ENCODE assay signal across 19 mouse cellular contexts in genomic region chr16:5263156-5263555, GRCm38 (mm10). TPM values are rescaled to one million over a fixed set of nuclear protein-coding genes. Genes with fewer than 3 reads are reported as not detected.
DNase-seq lines count a peak whose midpoint lies in the region; ATAC-seq and TF ChIP-seq lines count a peak whose summit lies in the region.
"Had no signal": no experiment of that assay in that cellular context is flagged by ENCODE, and none has a peak within 500 bp of the region (broad histone marks: within the 10 kb centered on the region; RNA-seq: fewer than 3 reads in every experiment).

No protein-coding gene starts in this region.

- H3K27me3 ChIP-seq in kidney, postnatal 0 days (ENCODE audit: insufficient read depth, low read length): no peaks in the 10 kb centered on the region
- no peaks in the 10 kb centered on the region for H3K27me3 ChIP-seq in kidney, embryonic 14.5 days (ENCODE audit: control insufficient read depth, insufficient read depth, low read length)
- H3K27me3 ChIP-seq in embryonic facial prominence, embryonic 12.5 days: no peaks in the 10 kb centered on the region
- H3K27me3 ChIP-seq in limb, embryonic 15.5 days: no peaks in the 10 kb centered on the region
- H3K27me3 ChIP-seq: forebrain, embryonic 13.5 days had no signal

- no peak overlapping the region for H3K4me3 ChIP-seq in kidney, postnatal 0 days (replicated peaks; ENCODE audit: low read depth, low read length)
- H3K4me3 ChIP-seq in kidney, embryonic 14.5 days (ENCODE audit: low read length): no peak overlapping the region
- no peak overlapping the region for H3K4me3 ChIP-seq in embryonic facial prominence, embryonic 12.5 days
- H3K4me3 ChIP-seq in limb, embryonic 15.5 days: no peak overlapping the region
- H3K4me3 ChIP-seq: forebrain, embryonic 13.5 days; gastrocnemius, adult 2 months; heart, adult 2 months had no signal

- no peaks in the 10 kb centered on the region for H3K36me3 ChIP-seq in kidney, postnatal 0 days (ENCODE audit: insufficient read depth, low read length)
- no peaks in the 10 kb centered on the region for H3K36me3 ChIP-seq in kidney, embryonic 14.5 days (ENCODE audit: control insufficient read depth, insufficient read depth, low read length)
- no peaks in the 10 kb centered on the region for H3K36me3 ChIP-seq in embryonic facial prominence, embryonic 12.5 days
- H3K36me3 ChIP-seq in limb, embryonic 15.5 days: no peaks in the 10 kb centered on the region

- 54% methylated on average over 8 of the region's 8 CpGs for WGBS in kidney, postnatal 0 days
- WGBS in kidney, embryonic 14.5 days: 62% methylated on average over 8 of the region's 8 CpGs
- 18% methylated on average over 8 of the region's 8 CpGs for WGBS in embryonic facial prominence, embryonic 12.5 days
- 30% methylated on average over 8 of the region's 8 CpGs for WGBS in limb, embryonic 15.5 days

- no peak overlapping the region for H3K9ac ChIP-seq in kidney, postnatal 0 days (ENCODE audit: low read depth, low read length)
- no peak overlapping the region for H3K9ac ChIP-seq in kidney, embryonic 14.5 days (ENCODE audit: low read depth, low read length)
- H3K9ac ChIP-seq in embryonic facial prominence, embryonic 12.5 days: no peak overlapping the region
- no peak overlapping the region for H3K9ac ChIP-seq in limb, embryonic 15.5 days
- H3K9ac ChIP-seq: forebrain, embryonic 13.5 days had no signal

- no peak overlapping the region for H3K4me2 ChIP-seq in kidney, postnatal 0 days (ENCODE audit: low read length)
- H3K4me2 ChIP-seq in kidney, embryonic 14.5 days (replicated peaks; ENCODE audit: low read depth, low read length): no peak overlapping the region
- H3K4me2 ChIP-seq in embryonic facial prominence, embryonic 12.5 days (replicated peaks): no peak overlapping the region
- no peak overlapping the region for H3K4me2 ChIP-seq in limb, embryonic 15.5 days
- H3K4me2 ChIP-seq: forebrain, embryonic 13.5 days had no signal

- no peaks in the 10 kb centered on the region for H3K9me3 ChIP-seq in kidney, postnatal 0 days (replicated peaks; ENCODE audit: low read length)
- H3K9me3 ChIP-seq in kidney, embryonic 14.5 days (ENCODE audit: control insufficient read depth, low read length): no peaks in the 10 kb centered on the region
- no peaks in the 10 kb centered on the region for H3K9me3 ChIP-seq in embryonic facial prominence, embryonic 12.5 days
- no peaks in the 10 kb centered on the region for H3K9me3 ChIP-seq in limb, embryonic 15.5 days

- no peaks in the 10 kb centered on the region for H3K4me1 ChIP-seq in kidney, postnatal 0 days (replicated peaks; ENCODE audit: insufficient read depth, low read length)
- H3K4me1 ChIP-seq in kidney, embryonic 14.5 days (ENCODE audit: control insufficient read depth, insufficient read depth, low read length): no peaks in the 10 kb centered on the region
- peaks cover 9% of the 10 kb centered on the region for H3K4me1 ChIP-seq in embryonic facial prominence, embryonic 12.5 days
- peaks cover 7% of the 10 kb centered on the region for H3K4me1 ChIP-seq in limb, embryonic 15.5 days
- H3K4me1 ChIP-seq: forebrain, embryonic 13.5 days had no signal

- no peak for TF ChIP-seq CTCF in kidney, postnatal 0 days (IDR thresholded peaks at IDR 0.05; ENCODE audit: low read depth)

- no peak for ATAC-seq in kidney, postnatal 0 days (replicated peaks; ENCODE audit: low FRiP score, low read depth)
- ATAC-seq in kidney, embryonic 14.5 days (ENCODE audit: low FRiP score, low TSS enrichment): no peak
- 0 out of 2 replicates have a peak, but pooled peaks have one; percentile 41 for ATAC-seq in embryonic facial prominence, embryonic 12.5 days (ENCODE audit: insufficient number of reproducible peaks, insufficient read depth, low FRiP score, low TSS enrichment)
- ATAC-seq in limb, embryonic 15.5 days (ENCODE audit: insufficient number of reproducible peaks, low FRiP score, low TSS enrichment, low read depth): 0 out of 2 replicates have a peak, but pooled peaks have one; percentile 26
- ATAC-seq: forebrain, embryonic 13.5 days; intestine, embryonic 16.5 days; midbrain, embryonic 16.5 days had no signal

- peak; percentile 5 for DNase-seq in kidney, postnatal 0 days (ENCODE audit: low spot score)
- DNase-seq in ZHBTc4 (ENCODE audit: low read depth, low spot score) (peak; percentile 26), adipocyte (ENCODE audit: low spot score) (no peak)
- no peak for DNase-seq in left cerebral cortex, adult 9 months (ENCODE audit: low spot score in 2 of 2)
- DNase-seq in cerebellum, postnatal 4 days (ENCODE audit: low spot score in 2 of 2): no peak
- DNase-seq: cerebellum, adult 2 months; gastrocnemius, adult 2 months; heart, adult 2 months; heart, postnatal 14 days; kidney, postnatal 4 days; liver; lung, adult 2 months; thymus, postnatal 36 days had no signal

- no peak overlapping the region for H3K27ac ChIP-seq in kidney, postnatal 0 days
- no peak overlapping the region for H3K27ac ChIP-seq in kidney, embryonic 14.5 days (ENCODE audit: low read depth, low read length)
- peak overlapping the region; percentile 41; the same call in 1 of the 2 replicates for H3K27ac ChIP-seq in embryonic facial prominence, embryonic 12.5 days
- H3K27ac ChIP-seq in limb, embryonic 15.5 days: no peak overlapping the region; the same call in 1 of the 2 replicates
- H3K27ac ChIP-seq: forebrain, embryonic 13.5 days; gastrocnemius, adult 2 months; heart, adult 2 months had no signal

RNA-seq across cellular contexts. Expression of gene Eef2kmt, which starts 7.4 kb away (rescaled TPM):
- 30.9 and 32.6 TPM in 2 replicates for polyA plus RNA-seq in kidney, postnatal 0 days (2015; fragmentation: Nextera tagmentation; extraction: Ambion mirVana)
- 31.9 and 35.7 TPM in 2 replicates for polyA plus RNA-seq in kidney, embryonic 14.5 days (2014; fragmentation: Nextera tagmentation; extraction: Ambion mirVana)
- 14.7 and 15.3 TPM in 2 replicates for polyA plus RNA-seq in embryonic facial prominence, embryonic 12.5 days (2016; fragmentation: Nextera tagmentation; extraction: Ambion mirVana)
- 25.1 and 29.2 TPM in 2 replicates for polyA plus RNA-seq in limb, embryonic 15.5 days (2015; fragmentation: Nextera tagmentation; extraction: Ambion mirVana)

RNA-seq across cellular contexts. Expression of gene Alg1, which starts 29.7 kb away (rescaled TPM):
- polyA plus RNA-seq in kidney, postnatal 0 days (2015; fragmentation: Nextera tagmentation; extraction: Ambion mirVana): 35.8 and 35.9 TPM in 2 replicates
- 27.7 and 28.0 TPM in 2 replicates for polyA plus RNA-seq in kidney, embryonic 14.5 days (2014; fragmentation: Nextera tagmentation; extraction: Ambion mirVana)
- 30.8 and 31.3 TPM in 2 replicates for polyA plus RNA-seq in embryonic facial prominence, embryonic 12.5 days (2016; fragmentation: Nextera tagmentation; extraction: Ambion mirVana)
- polyA plus RNA-seq in limb, embryonic 15.5 days (2015; fragmentation: Nextera tagmentation; extraction: Ambion mirVana): 34.4 and 39.3 TPM in 2 replicates

RNA-seq across cellular contexts. Expression of gene AU021092, which starts 41.1 kb away (rescaled TPM):
- polyA plus RNA-seq in kidney, postnatal 0 days (2015; fragmentation: Nextera tagmentation; extraction: Ambion mirVana): 15.3 and 17.7 TPM in 2 replicates
- polyA plus RNA-seq in kidney, embryonic 14.5 days (2014; fragmentation: Nextera tagmentation; extraction: Ambion mirVana): 3.5 and 4.2 TPM in 2 replicates
- polyA plus RNA-seq in embryonic facial prominence, embryonic 12.5 days (2016; fragmentation: Nextera tagmentation; extraction: Ambion mirVana): 2.1 and 2.3 TPM in 2 replicates
- 3.6 and 3.8 TPM in 2 replicates for polyA plus RNA-seq in limb, embryonic 15.5 days (2015; fragmentation: Nextera tagmentation; extraction: Ambion mirVana)

RNA-seq across cellular contexts. Expression of gene Nagpa, which starts 59.3 kb away (rescaled TPM):
- 13.0 and 15.0 TPM in 2 replicates for polyA plus RNA-seq in kidney, postnatal 0 days (2015; fragmentation: Nextera tagmentation; extraction: Ambion mirVana)
- polyA plus RNA-seq in kidney, embryonic 14.5 days (2014; fragmentation: Nextera tagmentation; extraction: Ambion mirVana): 12.4 and 17.0 TPM in 2 replicates
- 14.6 and 17.1 TPM in 2 replicates for polyA plus RNA-seq in embryonic facial prominence, embryonic 12.5 days (2016; fragmentation: Nextera tagmentation; extraction: Ambion mirVana)
- polyA plus RNA-seq in limb, embryonic 15.5 days (2015; fragmentation: Nextera tagmentation; extraction: Ambion mirVana): 21.3 and 21.9 TPM in 2 replicates

Comparison
In these comparisons a context has a peak if more than half of its experiments do, and no peak if none do; other contexts are left out.
1. ATAC-seq: peak in embryonic facial prominence, embryonic 12.5 days (single experiment) and limb, embryonic 15.5 days (single experiment); none in kidney, postnatal 0 days (single experiment) and kidney, embryonic 14.5 days (single experiment).
2. DNase-seq: peak in kidney, postnatal 0 days (single experiment) and ZHBTc4 (single experiment); none in adipocyte (single experiment), left cerebral cortex, adult 9 months (0 of 2) and cerebellum, postnatal 4 days (0 of 2).